Mouse (Mus musculus) kidney, embryonic 14.5 days (tissue): ENCODE data around the gene Zfp787. TPM values are rescaled to one million over a fixed set of nuclear protein-coding genes. Genes with fewer than 3 reads are reported as not detected.
"Not testable (repeated sequence)": the region's sequence is repeated elsewhere in the genome, so short reads cannot be mapped to it uniquely, and the experiment has no call there.

ENCODE experiments used
- ATAC-seq: fragments of 200-750 bp; cut with Nextera tagmentation; 2 replicates; pipeline ENCODE4 v1.8.0; 2017; ENCODE audit warnings: moderate number of reproducible peaks, mild to moderate bottlenecking, moderate TSS enrichment, moderate library complexity; ENCODE audit not compliant: low FRiP score, low TSS enrichment
- H3K27ac ChIP-seq: fragments of 300-500 bp; sonication (generic); 2 replicates; pipeline ENCODE4 v1.5.1; 2014; ENCODE audit warnings: low read depth, mild to moderate bottlenecking, low read length, moderate library complexity, mixed read lengths
- H3K27me3 ChIP-seq: fragments of 300-500 bp; sonication (generic); 2 replicates; pipeline ENCODE4 v1.6.1; 2014; ENCODE audit warnings: mild to moderate bottlenecking, low read length; ENCODE audit not compliant: control insufficient read depth, insufficient read depth
- H3K36me3 ChIP-seq: fragments of 300-500 bp; sonication (generic); 2 replicates; pipeline ENCODE4 v1.6.1; 2014; ENCODE audit warnings: low read length, mixed read lengths; ENCODE audit not compliant: control insufficient read depth, insufficient read depth
- H3K4me1 ChIP-seq: fragments of 300-500 bp; sonication (generic); 2 replicates; pipeline ENCODE4 v1.6.1; 2014; ENCODE audit warnings: low read length, mixed read lengths; ENCODE audit not compliant: control insufficient read depth, insufficient read depth
- H3K4me2 ChIP-seq: fragments of 300-500 bp; sonication (generic); replicated peaks from 2 replicates; pipeline ENCODE4 v1.6.1; 2014; ENCODE audit warnings: low read depth, mild to moderate bottlenecking, low read length
- H3K4me3 ChIP-seq: fragments of 300-500 bp; sonication (generic); 2 replicates; pipeline ENCODE4 v1.5.1; 2014; ENCODE audit warnings: mild to moderate bottlenecking, low read length
- H3K9ac ChIP-seq: fragments of 300-500 bp; sonication (generic); 2 replicates; pipeline ENCODE4 v1.6.1; 2014; ENCODE audit warnings: low read depth, mild to moderate bottlenecking, low read length, moderate library complexity
- H3K9me3 ChIP-seq: fragments of 300-500 bp; sonication (generic); 2 replicates; pipeline ENCODE4 v1.6.1; 2016; ENCODE audit warnings: low read length; ENCODE audit not compliant: control insufficient read depth
- WGBS: fragments of 180-500 bp; shearing (Covaris S2); extraction: QIAGEN DNeasy Blood & Tissue Kit; methylation state at CpG from one replicate; pipeline ENCODE4 v1.1.7; 2014; 5-methylcytosine and 5-hydroxymethylcytosine counted together
- polyA plus RNA-seq: library from polyadenylated mRNA; unstranded; fragments of >200 nt; fragmentation: Nextera tagmentation; extraction: Ambion mirVana; gene quantifications from 2 replicates; pipeline ENCODE4 v1.2.1, GENCODE M21; 2014

Gene Zfp787
- polyA plus RNA-seq, 1 experiment from 2014 or later = 15.3 TPM

- not testable (repeated sequence) for H3K27me3 ChIP-seq, H3K4me3 ChIP-seq, H3K9ac ChIP-seq, H3K27ac ChIP-seq, H3K9me3 ChIP-seq, H3K4me2 ChIP-seq, ATAC-seq, H3K36me3 ChIP-seq, H3K4me1 ChIP-seq
- WGBS = 59% methylated on average over 1 of the region's 1 CpGs
These were observed 34.7 kb downstream of the Zfp787 start for GRCm38 (mm10) chr7:6121128-6121527.

DNA sequence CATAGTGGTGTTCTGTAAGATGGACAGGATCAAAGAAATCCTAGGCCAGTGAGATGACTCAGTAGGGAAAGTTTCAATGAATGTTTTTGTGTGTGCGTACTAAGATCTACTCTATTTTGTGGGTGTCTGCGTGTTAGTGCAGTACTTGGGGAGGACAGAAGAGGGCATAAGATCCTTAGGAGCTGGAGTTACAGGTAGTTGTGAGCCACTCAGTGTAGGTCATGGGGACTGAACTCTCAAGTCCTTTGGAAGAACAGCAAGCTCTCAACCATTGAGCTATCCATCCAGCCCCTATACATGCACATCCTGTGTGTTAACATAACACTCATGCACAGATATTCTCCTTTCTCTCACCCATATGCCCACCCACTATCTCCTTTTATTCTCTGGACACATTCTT is 35.7 kb downstream of the Zfp787 start:
- ATAC-seq, H3K4me2 ChIP-seq: not testable (repeated sequence)

DNA sequence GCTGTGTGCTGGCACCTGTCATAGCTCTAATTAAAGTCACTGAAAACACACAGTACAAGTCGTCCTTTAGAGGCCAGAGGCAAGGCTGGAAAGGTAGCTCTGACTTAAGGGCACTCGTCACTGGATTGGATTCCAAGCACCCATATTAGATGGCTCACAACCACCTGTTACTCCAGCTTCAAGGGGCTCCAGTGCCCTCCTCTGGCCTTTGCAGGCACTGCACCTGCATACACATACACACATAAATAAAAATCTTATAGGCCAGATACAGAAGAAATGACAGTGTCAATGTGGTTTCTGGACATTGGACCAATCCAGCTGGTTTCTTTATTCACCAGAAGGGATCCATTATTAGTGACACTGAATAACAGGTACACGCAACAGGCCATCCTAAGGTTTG is 36.3 kb downstream of the Zfp787 start:
- H3K4me2 ChIP-seq = no peak overlapping the region
- no peak overlapping the region for H3K9ac ChIP-seq
- no peak for ATAC-seq
- H3K27me3 ChIP-seq = no peaks in the 10 kb centered on the region
- H3K4me1 ChIP-seq = no peaks in the 10 kb centered on the region
- 84% methylated on average over 3 of the region's 3 CpGs for WGBS
- H3K4me3 ChIP-seq = no peak overlapping the region
- no peak overlapping the region for H3K27ac ChIP-seq
- H3K9me3 ChIP-seq = no peaks in the 10 kb centered on the region
- H3K36me3 ChIP-seq = no peaks in the 10 kb centered on the region

More for the DNA sequence above, 35.7 kb downstream of the Zfp787 start:
- H3K9me3 ChIP-seq, H3K4me1 ChIP-seq, H3K4me3 ChIP-seq, H3K9ac ChIP-seq, H3K36me3 ChIP-seq, H3K27me3 ChIP-seq, H3K27ac ChIP-seq: not testable (repeated sequence)
- 75% methylated on average over 2 of the region's 2 CpGs for WGBS

Other genes starting within 250 kb of the Zfp787 start
- gene Vmn1r65, start 145.0 kb downstream of the Zfp787 start, polyA plus RNA-seq = not detected in 2 replicates
- not detected in 2 replicates for gene Nlrp4c, start 110.8 kb downstream of the Zfp787 start, polyA plus RNA-seq
- 59.7 and 70.8 TPM in 2 replicates for gene Zfp444, start 16.2 kb upstream of the Zfp787 start, polyA plus RNA-seq
- not detected in 2 replicates for gene Galp, start 41.1 kb upstream of the Zfp787 start, polyA plus RNA-seq
- gene Zscan5b, start 66.3 kb upstream of the Zfp787 start, polyA plus RNA-seq = not detected in 2 replicates
- not detected in 2 replicates for gene Epp13, start 96.7 kb upstream of the Zfp787 start, polyA plus RNA-seq
- gene Zfp667, start 130.6 kb upstream of the Zfp787 start, polyA plus RNA-seq = 4.4 and 4.8 TPM in 2 replicates
- 4.1 and 5.5 TPM in 2 replicates for gene Zfp583, start 175.3 kb upstream of the Zfp787 start, polyA plus RNA-seq
- 2.6 TPM in 2 replicates for gene Gm3854, start 187.8 kb upstream of the Zfp787 start, polyA plus RNA-seq
- 2.1 TPM in 2 replicates for gene Zfp78, start 207.3 kb upstream of the Zfp787 start, polyA plus RNA-seq
- gene Zfp28, start 227.3 kb upstream of the Zfp787 start, polyA plus RNA-seq = 7.5 and 8.7 TPM in 2 replicates
- not detected in 2 replicates for gene Smim17, start 242.7 kb upstream of the Zfp787 start, polyA plus RNA-seq